Mouse (Mus musculus) E14TG2a.4 (cell line): ENCODE measurements at regions not wholly inside any gene's neighbourhood (a gene's known extent, or its start where the extent isn't known, plus 50 kb on each side); places are given as distances from the start of the nearest gene placed in this dataset.

Experiments
- CTCF ChIP-seq: conservative IDR thresholded peaks from 2 replicates; pipeline ENCODE4 v1.5.1; 2014; ENCODE audit warnings: low read length
- POU5F1 ChIP-seq: IDR thresholded peaks from 2 replicates; pipeline ENCODE4 v1.6.1; 2014; ENCODE audit warnings: low read length, borderline replicate concordance

- no peak for TF ChIP-seq CTCF
- no peak for TF ChIP-seq POU5F1
Measured at GRCm38 (mm10) chr3:64192352-64192751, 50.6 kb upstream of the Vmn2r2 start.
